Mouse (Mus musculus) midbrain, embryonic 16.5 days (tissue): ENCODE measurements around the gene Itpr1. TPM values are rescaled to one million over a fixed set of nuclear protein-coding genes. Genes with fewer than 3 reads are reported as not detected.
A peak's percentile ranks its signal among the peaks of the same experiment; 100 is the strongest.

ENCODE experiments used
- ATAC-seq: fragments of 200-750 bp; cut with Nextera tagmentation; 2 replicates; pipeline ENCODE4 v1.8.0; 2017; ENCODE audit warnings: moderate TSS enrichment
- H3K27ac ChIP-seq: fragments of 300-500 bp; sonication (generic); 2 replicates; pipeline ENCODE4 v1.5.1; 2014; ENCODE audit warnings: mild to moderate bottlenecking, low read length, mixed read lengths
- H3K27me3 ChIP-seq: fragments of 300-500 bp; sonication (generic); 2 replicates; pipeline ENCODE4 v1.6.1; 2014; ENCODE audit warnings: low read depth, low read length, mixed read lengths; ENCODE audit not compliant: control insufficient read depth, insufficient read depth
- H3K36me3 ChIP-seq: fragments of 300-500 bp; sonication (generic); 2 replicates; pipeline ENCODE4 v1.6.1; 2014; ENCODE audit warnings: mild to moderate bottlenecking, low read length, moderate library complexity, mixed read lengths; ENCODE audit not compliant: control insufficient read depth, insufficient read depth
- H3K4me1 ChIP-seq: fragments of 300-500 bp; sonication (generic); 2 replicates; pipeline ENCODE4 v1.6.1; 2014; ENCODE audit warnings: mild to moderate bottlenecking, low read length, mixed read lengths; ENCODE audit not compliant: control insufficient read depth, insufficient read depth
- H3K4me2 ChIP-seq: fragments of 300-500 bp; sonication (generic); 2 replicates; pipeline ENCODE4 v1.6.1; 2014; ENCODE audit warnings: mild to moderate bottlenecking, low read length, mixed read lengths
- H3K4me3 ChIP-seq: fragments of 300-500 bp; sonication (generic); 2 replicates; pipeline ENCODE4 v1.5.1; 2014; ENCODE audit warnings: low read depth, mild to moderate bottlenecking, low read length, moderate library complexity, mixed read lengths
- H3K9ac ChIP-seq: fragments of 300-500 bp; sonication (generic); 2 replicates; pipeline ENCODE4 v1.6.1; 2014; ENCODE audit warnings: low read depth, low read length, mixed read lengths
- H3K9me3 ChIP-seq: fragments of 300-500 bp; sonication (generic); replicated peaks from 2 replicates; pipeline ENCODE4 v1.6.1; 2014; ENCODE audit warnings: mild to moderate bottlenecking, low read length, mixed read lengths; ENCODE audit not compliant: control insufficient read depth, poor library complexity, severe bottlenecking
- WGBS: fragments of 180-500 bp; shearing (Covaris S2); extraction: QIAGEN DNeasy Blood & Tissue Kit; methylation state at CpG from one replicate; pipeline ENCODE4 v1.1.7; 2014; 5-methylcytosine and 5-hydroxymethylcytosine counted together
- polyA plus RNA-seq: library from polyadenylated mRNA; unstranded; fragments of >200 nt; fragmentation: Nextera tagmentation; extraction: Ambion mirVana; gene quantifications from 2 replicates; pipeline ENCODE4 v1.2.1, GENCODE M21; 2015

The Itpr1 gene
- polyA plus RNA-seq, 1 experiment from 2014 or later: 4.2 TPM

GRCm38 (mm10) chr6:108428383-108428782, 215.5 kb downstream of the Itpr1 start:
- H3K9me3 ChIP-seq: no peaks in the 10 kb centered on the region
- no peak overlapping the region for H3K4me2 ChIP-seq
- no peak overlapping the region for H3K9ac ChIP-seq
- no peak overlapping the region for H3K27ac ChIP-seq
- peaks cover 13% of the 10 kb centered on the region for H3K4me1 ChIP-seq
- 92% methylated on average over 3 of the region's 3 CpGs for WGBS
- ATAC-seq: no peak
- H3K27me3 ChIP-seq: no peaks in the 10 kb centered on the region
- H3K4me3 ChIP-seq: no peak overlapping the region
- no peaks in the 10 kb centered on the region for H3K36me3 ChIP-seq

GRCm38 (mm10) chr6:108429950-108430349, 217.1 kb downstream of the Itpr1 start:
- WGBS: 92% methylated on average over 8 of the region's 8 CpGs

GRCm38 (mm10) chr6:108431193-108431592, 218.3 kb downstream of the Itpr1 start:
- Histone ChIP-seq H3K4me2 (no peak overlapping the region), H3K4me1 (peaks cover 17% of the 10 kb centered on the region), H3K27ac (no peak overlapping the region), H3K4me3 (no peak overlapping the region), H3K9ac (no peak overlapping the region), H3K27me3 (no peaks in the 10 kb centered on the region), H3K9me3 (no peaks in the 10 kb centered on the region), H3K36me3 (no peaks in the 10 kb centered on the region)
- ATAC-seq: no peak
- WGBS: 88% methylated on average over 8 of the region's 8 CpGs

More at GRCm38 (mm10) chr6:108429950-108430349, 217.1 kb downstream of the Itpr1 start:
- no peaks in the 10 kb centered on the region for H3K27me3 ChIP-seq
- no peak for ATAC-seq
- H3K4me2 ChIP-seq: no peak overlapping the region
- H3K9me3 ChIP-seq: no peaks in the 10 kb centered on the region
- peaks cover 9% of the 10 kb centered on the region for H3K4me1 ChIP-seq
- no peak overlapping the region for H3K9ac ChIP-seq
- no peak overlapping the region for H3K27ac ChIP-seq
- no peaks in the 10 kb centered on the region for H3K36me3 ChIP-seq
- H3K4me3 ChIP-seq: no peak overlapping the region

- ATAC-seq: no peak
- 83% methylated on average over 4 of the region's 4 CpGs for WGBS
Measured at GRCm38 (mm10) chr6:108432836-108433235, 219.9 kb downstream of the Itpr1 start.

DNA sequence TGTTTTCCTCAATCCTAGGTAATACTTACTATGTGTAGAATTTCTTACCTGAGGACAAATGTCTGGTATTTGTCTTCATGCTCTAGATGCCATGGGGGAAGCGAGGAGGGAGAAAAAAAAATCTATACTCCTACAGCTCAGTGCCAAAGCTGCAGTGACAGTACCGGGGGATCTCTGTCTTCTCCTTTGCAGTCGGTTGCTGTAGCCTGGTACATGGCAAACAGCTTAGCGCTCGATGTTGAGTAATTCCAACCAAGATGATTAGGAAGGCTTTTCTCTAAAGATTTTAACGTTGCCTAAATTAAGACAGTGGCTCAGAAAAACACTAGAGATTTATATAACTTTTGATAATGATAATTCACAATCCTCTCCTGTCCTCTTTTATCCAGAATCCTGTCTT, 221.9 kb downstream of the Itpr1 start:
- no peak overlapping the region for H3K4me2 ChIP-seq
- H3K4me1 ChIP-seq: peaks cover 14% of the 10 kb centered on the region
- H3K36me3 ChIP-seq: no peaks in the 10 kb centered on the region
- no peak overlapping the region for H3K27ac ChIP-seq
- no peak overlapping the region for H3K9ac ChIP-seq
- ATAC-seq: no peak
- no peaks in the 10 kb centered on the region for H3K27me3 ChIP-seq
- H3K9me3 ChIP-seq: no peaks in the 10 kb centered on the region
- 66% methylated on average over 6 of the region's 6 CpGs for WGBS
- no peak overlapping the region for H3K4me3 ChIP-seq

More at GRCm38 (mm10) chr6:108432836-108433235, 219.9 kb downstream of the Itpr1 start:
- H3K36me3 ChIP-seq: no peaks in the 10 kb centered on the region
- H3K4me1 ChIP-seq: peaks cover 14% of the 10 kb centered on the region
- no peaks in the 10 kb centered on the region for H3K27me3 ChIP-seq
- no peaks in the 10 kb centered on the region for H3K9me3 ChIP-seq
- H3K27ac ChIP-seq: no peak overlapping the region
- H3K4me2 ChIP-seq: no peak overlapping the region
- no peak overlapping the region for H3K4me3 ChIP-seq
- H3K9ac ChIP-seq: no peak overlapping the region

- ATAC-seq: peak; percentile 80
- no peak overlapping the region for H3K4me2 ChIP-seq
- peaks cover 14% of the 10 kb centered on the region for H3K4me1 ChIP-seq
- no peaks in the 10 kb centered on the region for H3K36me3 ChIP-seq
- H3K9ac ChIP-seq: no peak overlapping the region
- no peaks in the 10 kb centered on the region for H3K27me3 ChIP-seq
- 48% methylated on average over 6 of the region's 6 CpGs for WGBS
- no peak overlapping the region for H3K4me3 ChIP-seq
- H3K9me3 ChIP-seq: no peaks in the 10 kb centered on the region
- H3K27ac ChIP-seq: peak overlapping the region; percentile 23
Measured at GRCm38 (mm10) chr6:108435467-108435866, 222.6 kb downstream of the Itpr1 start.

DNA sequence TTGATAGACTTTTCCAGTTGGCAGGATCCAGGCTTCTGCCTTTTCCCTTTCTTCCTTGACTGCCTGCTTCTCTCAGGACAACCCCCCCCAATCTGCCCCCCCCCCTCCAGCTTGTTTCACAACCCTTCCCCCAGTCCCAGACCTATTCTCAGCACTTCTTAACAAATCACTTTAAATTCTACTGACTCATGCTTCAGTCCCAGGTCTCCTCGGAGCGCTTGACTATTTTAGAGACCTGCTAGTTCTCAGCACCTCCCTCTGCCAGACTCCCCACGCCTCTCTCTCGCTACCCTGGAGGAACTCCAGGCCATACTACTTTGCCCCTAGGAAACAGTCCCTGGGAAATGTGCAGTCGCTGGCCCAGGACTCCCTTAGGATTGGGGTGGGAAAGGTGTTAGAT, 223.7 kb downstream of the Itpr1 start:
- Histone ChIP-seq H3K9ac (no peak overlapping the region), H3K4me1 (peaks cover 14% of the 10 kb centered on the region), H3K9me3 (no peaks in the 10 kb centered on the region; the same call in 1 of the 2 replicates), H3K27me3 (no peaks in the 10 kb centered on the region), H3K4me3 (no peak overlapping the region), H3K4me2 (no peak overlapping the region), H3K36me3 (no peaks in the 10 kb centered on the region), H3K27ac (no peak overlapping the region)
- ATAC-seq: no peak
- 48% methylated on average over 5 of the region's 5 CpGs for WGBS

- Histone ChIP-seq H3K9me3 (no peaks in the 10 kb centered on the region; the same call in 1 of the 2 replicates), H3K27me3 (no peaks in the 10 kb centered on the region), H3K27ac (no peak overlapping the region), H3K4me2 (no peak overlapping the region), H3K4me3 (no peak overlapping the region), H3K36me3 (no peaks in the 10 kb centered on the region), H3K4me1 (peaks cover 8% of the 10 kb centered on the region), H3K9ac (no peak overlapping the region)
- ATAC-seq: no peak
- WGBS: 99% methylated on average over 2 of the region's 2 CpGs
Measured at GRCm38 (mm10) chr6:108441290-108441689, 228.4 kb downstream of the Itpr1 start.

DNA sequence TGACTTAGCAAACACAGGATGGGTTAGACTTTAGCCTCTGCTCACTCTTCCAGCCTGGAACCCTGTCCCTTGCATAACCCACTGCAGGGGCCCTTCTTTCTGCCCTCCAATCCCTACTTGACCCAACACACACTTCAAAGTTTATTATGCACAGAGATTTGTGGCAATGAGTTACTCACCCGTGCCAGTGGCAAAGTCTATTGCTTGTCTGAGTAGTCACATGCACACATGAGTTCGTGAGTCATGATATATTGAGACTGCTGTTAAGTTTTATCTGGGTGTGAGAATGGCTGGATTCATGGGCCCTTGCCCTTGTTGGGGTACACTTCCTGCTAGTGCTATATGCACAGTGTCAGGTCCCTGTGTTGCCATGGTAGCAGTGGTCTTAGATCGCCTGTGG, 229.4 kb downstream of the Itpr1 start:
- WGBS: 91% methylated on average over 3 of the region's 3 CpGs
- no peak for ATAC-seq

More for the DNA sequence above, 229.4 kb downstream of the Itpr1 start:
- Histone ChIP-seq H3K27ac (no peak overlapping the region), H3K9me3 (no peaks in the 10 kb centered on the region; the same call in 1 of the 2 replicates), H3K9ac (no peak overlapping the region), H3K4me3 (no peak overlapping the region), H3K27me3 (no peaks in the 10 kb centered on the region), H3K4me2 (no peak overlapping the region), H3K36me3 (no peaks in the 10 kb centered on the region), H3K4me1 (peaks cover 5% of the 10 kb centered on the region; the same call in 1 of the 2 replicates)
